Mouse (Mus musculus): Measurements from ENCODE around the gene 1700016C15Rik.

1700016C15Rik gene

DNA sequence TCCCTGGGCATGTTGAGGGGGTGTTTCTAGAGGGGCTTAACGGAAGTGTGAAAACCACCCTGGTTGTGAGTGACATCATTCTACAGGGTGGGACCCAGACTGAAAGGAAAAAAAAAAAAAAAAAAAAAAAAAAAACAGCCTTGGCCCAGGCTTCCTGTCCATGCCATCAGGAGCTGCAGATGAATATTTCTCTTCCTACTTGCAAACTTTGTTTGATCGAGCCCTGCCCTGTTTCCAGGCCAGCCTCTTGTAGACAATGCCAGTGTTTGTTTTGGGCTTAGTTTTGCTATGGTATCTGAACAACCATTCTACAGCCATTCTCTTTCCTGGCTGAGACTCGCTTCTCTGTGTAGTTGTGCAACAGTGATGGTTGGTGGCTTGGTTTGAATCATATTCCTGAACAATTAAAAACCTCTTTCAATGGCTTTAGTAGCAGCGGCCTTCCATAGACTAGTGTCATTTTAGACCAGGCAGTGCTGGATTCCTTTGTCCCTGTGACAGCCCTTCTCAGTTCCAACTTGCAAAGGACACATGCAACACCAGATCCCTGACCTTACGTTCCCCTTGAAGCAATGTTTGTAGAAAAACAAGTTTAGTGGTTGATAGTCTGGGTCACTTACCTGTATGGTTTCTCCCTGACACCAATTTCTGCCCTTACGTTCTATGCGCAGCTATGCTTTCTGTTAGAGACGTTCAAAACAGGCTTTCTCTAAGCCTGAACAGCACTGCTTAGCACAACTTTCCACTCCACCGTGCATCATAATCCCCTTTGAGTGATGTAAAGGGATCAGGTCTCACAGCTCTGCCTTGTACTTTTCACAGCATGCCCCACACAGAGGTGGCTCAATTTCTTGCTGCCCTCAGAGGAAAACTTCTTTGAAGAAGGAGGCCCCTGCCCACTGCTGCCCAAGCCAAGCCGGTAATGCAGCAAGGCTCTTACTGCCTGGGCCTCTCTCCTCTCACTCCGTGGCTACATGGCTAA, at the start of gene 1700016C15Rik:
Gene 1700016C15Rik, plus strand, starts transcription at position 772 of the 982 bp plus-strand sequence.
- DNase-seq (ENCODE audit: low spot score in 2 of 2), result no peak

DNA sequence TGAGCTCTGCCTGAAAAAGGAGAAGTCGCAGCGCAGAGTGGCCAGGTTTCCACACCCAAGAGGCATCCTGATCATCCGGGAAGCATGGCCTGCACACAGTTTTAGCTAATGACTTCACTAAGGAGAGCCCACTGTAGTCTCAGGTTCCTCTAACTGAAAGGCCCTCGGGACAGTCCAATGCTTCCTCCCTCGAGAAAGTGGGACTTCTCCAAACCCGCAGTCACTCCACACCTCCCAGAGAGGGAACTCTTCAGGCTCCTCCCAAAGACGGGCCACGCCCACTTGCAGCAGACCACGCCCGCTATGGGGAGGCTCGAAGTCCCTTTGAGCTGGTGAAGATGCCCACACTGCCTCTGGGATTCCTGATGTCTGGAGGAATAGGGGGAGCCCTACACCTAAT, 48.4 kb upstream of the 1700016C15Rik start:
- DNase-seq (ENCODE audit: low spot score in 2 of 2), result no peak

DNA sequence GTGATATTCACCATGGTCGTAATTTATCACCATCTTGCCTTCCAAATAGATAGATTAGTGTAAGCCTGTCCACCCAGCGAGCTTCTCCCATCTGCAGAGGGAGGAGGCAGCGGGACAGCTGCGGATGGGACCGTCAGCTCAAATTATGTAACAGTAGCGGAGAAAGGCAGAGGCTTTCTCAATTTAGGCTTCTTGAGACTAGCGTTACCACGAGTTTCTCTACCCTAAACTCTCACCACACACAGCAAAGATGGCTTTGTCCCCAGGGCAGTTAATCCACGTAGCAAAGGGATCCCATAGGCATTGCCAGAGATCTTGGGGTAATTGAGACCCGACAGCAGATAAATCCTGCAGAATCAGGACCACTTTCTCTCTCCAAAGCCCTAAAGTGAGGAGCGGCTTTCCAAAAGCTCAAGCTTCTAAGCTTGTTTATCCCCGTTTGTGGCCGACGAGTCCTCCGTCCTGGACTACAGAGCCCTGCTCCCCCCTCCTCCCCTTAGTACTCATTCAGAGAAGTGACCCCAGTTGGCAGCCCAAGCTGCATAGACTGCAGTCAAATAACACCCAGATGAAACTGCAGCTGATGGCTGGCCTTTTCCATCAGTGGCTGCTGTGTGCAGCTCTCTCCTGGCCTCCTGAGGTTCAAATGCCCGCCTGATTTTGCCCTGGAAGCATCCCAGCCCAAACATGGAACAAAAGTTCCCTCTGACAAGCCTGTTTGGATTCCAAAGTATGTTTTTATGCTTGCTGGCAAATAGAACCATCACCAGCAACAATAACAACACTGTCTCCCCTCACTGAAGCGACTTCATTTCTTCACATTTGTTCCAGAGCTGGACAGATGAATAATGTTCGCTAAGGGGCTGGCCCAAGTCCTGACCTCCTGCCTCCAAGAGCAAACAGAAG, 45.4 kb upstream of the 1700016C15Rik start:
- DNase-seq (ENCODE audit: low spot score in 2 of 2), result no peak

DNA sequence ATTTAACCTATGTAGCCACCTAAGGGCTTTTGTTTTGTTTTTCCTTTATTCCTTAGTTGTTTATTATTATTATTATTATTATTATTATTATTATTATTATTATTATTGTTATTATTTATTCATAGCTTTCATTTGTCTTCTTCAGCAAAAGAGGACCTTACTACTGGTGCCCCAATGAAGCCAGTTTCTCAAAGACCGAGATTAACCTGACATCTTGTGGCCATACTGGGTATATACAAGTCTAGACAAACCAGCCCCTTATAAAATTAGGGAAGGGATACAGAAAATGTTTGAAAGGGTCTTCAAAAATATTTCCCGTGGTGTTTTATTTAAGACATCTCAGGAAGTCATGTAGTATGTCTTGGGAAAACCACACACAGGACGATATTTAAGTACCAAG, 44.7 kb upstream of the 1700016C15Rik start:
- DNase-seq (ENCODE audit: low spot score in 2 of 2), result no peak

DNA sequence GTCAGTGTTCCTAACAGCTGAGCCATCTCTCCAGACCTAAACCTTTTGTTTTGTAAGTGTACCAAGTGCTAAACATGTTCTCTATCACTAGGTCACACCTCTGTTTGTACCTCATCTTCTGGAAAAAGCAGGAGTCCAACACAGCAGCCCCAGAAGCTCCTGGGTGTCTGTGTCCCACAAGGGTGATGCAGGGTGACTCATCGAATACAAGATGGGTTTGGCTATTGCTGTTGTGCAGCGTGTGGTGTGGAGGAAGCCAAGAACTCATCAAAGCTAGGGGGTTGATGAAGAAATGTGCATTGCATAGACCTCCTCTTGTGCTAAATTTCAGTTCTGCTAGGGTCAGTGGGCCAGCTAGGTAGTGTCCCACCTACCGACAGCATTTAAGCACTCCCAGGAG, 43.5 kb upstream of the 1700016C15Rik start:
- DNase-seq (ENCODE audit: low spot score in 2 of 2), result no peak

DNA sequence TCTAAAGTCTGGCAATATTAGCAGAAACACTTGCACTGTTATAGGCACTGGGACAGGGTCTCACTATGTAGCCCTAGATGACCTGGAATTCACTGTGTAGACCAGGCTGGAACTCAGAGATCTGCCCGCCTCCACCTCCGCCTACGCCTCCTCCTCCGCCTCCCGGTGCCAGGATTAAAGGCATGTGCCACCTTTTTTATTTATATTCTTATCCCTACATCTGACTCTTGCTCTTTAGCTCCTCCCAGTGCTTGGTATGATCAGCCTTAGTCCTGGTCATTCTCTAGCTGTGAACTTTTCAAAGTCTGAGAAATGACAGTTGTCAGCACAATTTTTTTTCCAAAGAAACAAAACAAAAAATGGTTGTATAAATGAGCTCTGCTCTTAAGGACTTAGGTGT, 42.6 kb upstream of the 1700016C15Rik start:
- no peak for DNase-seq (ENCODE audit: low spot score in 2 of 2)

DNA sequence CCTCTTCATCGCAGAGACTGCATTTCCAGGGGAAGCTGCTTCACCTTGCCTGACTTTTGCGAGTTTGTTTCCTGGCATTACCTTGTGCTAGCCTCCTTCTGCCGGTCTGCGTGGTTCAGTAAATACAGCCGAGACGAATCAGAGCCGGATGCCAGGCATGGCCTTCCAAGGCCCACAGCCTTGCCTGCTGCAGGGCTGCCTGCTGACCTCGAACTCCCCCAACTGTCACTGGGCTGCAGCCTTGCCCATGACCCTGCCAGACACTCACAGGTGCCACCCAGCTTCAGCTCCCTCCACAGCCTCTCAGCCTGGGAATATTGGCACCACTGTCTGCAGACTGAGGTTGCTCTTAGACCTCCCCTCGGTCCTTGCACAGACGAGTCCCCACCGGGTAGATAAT, 37.1 kb upstream of the 1700016C15Rik start:
- DNase-seq (ENCODE audit: low spot score in 2 of 2), result no peak

DNA sequence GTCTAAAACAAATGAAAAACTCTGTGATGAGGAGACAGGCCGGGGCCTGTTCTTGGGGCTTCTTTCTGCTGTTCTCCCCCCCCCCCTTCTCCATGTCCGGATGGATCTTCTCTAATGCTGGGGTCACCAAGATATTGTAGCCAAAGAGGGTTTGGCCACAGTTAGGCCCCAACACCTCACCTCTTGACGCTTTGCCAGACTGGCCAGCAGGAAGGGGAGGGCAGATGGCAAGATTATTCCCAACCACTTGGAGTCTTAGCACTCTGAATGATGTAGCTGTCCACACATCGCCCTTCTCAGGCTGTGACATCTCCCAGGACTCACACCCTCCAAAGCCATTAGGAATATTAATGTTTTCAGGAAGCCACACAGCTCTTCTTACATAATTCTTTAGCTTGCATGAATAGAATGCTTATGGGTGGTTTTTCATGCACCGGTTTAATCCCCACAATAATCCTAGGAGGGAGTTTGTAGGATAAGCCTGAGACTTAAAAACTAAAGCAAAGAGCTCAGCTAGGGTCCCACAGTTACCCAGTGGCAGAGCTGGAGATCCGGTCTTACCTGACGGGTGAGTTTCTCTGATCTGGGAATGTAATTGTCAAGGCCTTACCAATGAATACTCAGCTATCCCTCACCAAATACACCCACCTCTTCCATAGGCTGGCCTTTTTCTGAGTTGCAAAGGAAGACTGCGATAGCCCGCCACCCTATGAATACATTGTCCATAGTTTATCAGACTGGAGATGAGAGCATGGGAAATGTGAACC, 35.9 kb upstream of the 1700016C15Rik start:
- no peak for DNase-seq (ENCODE audit: low spot score in 2 of 2)

DNA sequence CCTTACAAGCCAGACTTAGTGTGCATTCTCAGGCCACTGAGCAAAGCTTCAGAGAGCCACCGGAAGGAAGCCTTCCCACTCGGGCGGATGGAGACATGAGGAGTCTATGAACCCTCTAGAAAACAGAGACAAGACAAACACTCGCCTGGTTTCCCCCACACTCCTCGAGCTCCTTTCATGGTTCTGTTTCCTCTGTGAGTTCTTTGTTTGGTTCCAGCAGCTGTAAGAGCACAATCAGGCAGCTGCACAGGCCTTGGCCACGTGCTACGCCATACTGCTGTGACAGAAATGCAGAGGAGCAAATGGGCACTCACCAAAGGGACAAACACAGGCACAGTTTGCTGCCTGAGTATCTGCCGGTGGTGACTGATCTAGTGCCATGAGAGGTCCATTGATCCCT, 29.1 kb upstream of the 1700016C15Rik start:
- no peak for DNase-seq (ENCODE audit: low spot score in 2 of 2)

DNA sequence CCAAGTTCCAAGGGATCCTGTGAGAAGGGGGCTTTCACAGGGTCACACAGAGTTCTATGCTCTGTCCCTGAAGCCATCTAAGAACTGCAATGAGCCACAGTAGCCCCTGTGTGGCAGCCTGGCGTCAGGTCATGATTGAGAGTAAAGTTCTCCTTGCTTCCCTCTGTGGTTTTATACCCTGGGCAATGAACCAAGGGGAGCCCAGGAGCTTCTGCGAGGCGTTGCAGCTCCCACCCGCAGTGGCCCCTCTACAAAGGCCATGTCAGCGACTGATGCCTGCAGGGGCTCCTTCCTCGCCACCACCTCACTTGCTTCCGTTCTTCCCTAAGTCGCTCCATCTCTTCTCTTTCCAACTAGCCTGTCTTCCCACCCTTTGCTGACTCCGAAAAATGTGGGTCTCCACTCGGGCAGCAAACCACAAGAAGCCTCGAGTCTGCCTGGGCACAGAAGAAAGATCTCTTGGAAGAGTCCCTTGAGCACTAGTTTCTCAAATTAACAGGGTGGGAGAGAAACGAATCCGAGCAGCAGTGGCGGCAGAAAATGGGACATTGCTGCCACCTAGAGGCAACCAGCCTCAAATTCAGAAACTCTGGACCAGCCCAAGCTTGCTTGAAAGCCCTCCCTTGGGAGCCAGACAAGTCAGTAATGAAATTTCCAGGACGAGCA, 27.0 kb upstream of the 1700016C15Rik start:
- DNase-seq (ENCODE audit: low spot score in 2 of 2), result peak; percentile 66 to 74

DNA sequence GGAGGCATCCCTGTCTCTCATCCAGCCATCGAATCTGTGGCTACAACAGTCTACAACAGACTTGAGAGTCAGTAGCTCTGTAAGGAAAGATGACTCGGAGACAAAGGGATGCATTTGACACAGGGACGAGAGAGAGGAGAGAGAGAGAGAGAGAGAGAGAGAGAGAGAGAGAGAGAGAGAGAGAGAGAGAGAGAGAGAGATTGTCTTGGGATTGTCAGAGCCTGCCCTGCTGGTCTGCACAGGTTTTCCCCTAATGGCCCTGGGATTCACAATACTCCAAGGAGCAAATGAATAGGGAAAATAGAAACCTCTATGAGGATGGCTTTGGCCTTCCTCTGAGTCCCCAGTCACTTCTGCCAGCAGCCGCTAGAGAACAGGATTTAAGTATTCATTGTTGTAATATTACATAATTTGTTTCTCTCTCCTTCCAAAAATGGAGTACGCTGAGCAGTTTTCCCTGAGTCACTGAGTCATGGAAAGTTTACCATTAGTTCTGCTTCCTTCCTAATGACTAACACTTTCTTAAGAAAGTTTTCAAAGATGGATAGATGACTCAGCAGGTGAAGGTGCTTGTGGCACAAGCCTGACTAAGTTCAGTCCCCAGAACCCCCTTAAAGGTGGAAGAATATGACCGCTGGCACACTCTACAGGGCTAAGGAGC, 26.3 kb upstream of the 1700016C15Rik start:
- no peak for DNase-seq (ENCODE audit: low spot score in 2 of 2)

DNA sequence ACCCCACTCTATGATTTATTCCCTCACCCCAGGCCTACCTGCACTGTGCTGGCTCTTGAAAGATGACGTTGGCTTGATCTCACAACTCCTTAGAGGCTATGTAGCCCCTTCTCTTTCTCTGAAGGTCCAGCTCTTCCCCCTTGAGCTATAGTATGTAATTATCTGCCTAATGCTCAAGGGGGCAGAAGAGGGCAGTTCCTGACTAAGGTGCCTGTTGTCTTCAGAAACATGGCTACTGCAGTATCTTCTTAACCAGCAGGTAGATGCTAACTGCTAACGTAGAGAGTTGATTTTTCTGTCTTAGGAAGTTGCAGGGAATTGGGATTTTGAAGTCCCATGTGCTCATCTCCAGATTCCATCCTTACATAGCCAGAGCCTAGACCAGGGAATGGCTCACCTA, 24.4 kb upstream of the 1700016C15Rik start:
- no peak for DNase-seq (ENCODE audit: low spot score in 2 of 2)

DNA sequence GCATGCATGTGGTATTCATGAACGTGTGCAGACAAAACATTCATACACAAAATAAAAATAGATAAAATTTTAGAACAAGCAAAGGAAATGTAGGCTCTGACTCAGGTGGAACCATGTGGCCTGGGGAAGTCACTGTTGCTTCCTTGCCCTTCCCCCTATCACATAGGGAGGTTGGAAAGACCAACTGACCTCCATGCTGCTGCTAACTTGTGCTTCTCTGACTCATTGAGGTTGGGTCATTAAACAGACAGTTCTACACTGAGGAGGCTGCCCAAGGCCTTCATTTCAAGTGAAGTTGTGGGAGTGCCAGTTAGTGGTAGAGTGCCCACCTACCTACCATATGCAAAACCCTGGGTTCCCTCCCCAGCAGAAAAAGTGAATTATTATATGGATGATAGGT, 22.0 kb upstream of the 1700016C15Rik start:
- DNase-seq (ENCODE audit: low spot score in 2 of 2), result no peak

DNA sequence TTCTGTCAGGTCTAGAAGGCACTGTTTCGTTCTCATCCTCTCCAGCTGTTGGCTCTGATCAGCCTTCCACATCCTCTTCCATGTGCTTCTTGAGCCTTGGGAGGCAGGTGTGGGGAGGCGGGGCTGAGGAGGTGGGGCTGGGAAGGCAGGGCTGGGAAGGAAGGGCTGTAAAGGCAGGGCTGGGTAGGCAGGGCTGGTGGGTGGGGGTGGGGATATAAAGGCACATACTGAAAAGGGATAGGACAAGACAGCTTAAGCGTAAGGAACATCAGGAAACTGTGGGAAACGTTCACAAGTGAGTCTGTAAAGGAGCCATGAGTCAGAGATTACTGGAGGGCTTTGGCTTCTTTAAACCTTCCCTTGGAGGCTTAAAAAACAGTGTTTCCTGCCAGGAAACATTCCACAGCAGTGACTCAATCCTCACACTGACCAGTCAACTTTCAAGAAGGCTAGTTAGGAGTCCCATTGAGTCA, 21.0 kb upstream of the 1700016C15Rik start:
- DNase-seq (ENCODE audit: low spot score in 2 of 2), result no peak

DNA sequence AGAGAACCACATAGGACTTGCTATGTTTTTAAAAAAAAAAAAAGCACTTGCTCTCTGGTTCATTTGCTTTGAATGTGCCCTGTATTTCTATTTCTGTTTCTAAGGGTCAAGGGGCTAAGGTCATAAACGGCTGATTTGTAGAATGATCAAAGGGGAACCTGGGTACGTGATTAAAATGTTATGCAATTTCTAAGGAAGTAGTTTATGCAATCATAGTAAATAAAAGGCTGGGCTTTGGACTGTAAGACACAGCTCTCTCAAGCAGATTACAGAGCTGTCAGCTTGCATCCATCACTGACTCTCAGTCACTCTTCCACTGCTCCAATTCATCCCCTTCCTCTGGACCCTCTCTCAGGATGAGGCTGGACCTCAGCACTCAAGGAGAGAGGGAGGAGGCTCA, 18.6 kb upstream of the 1700016C15Rik start:
- no peak for DNase-seq (ENCODE audit: low spot score in 2 of 2)

DNA sequence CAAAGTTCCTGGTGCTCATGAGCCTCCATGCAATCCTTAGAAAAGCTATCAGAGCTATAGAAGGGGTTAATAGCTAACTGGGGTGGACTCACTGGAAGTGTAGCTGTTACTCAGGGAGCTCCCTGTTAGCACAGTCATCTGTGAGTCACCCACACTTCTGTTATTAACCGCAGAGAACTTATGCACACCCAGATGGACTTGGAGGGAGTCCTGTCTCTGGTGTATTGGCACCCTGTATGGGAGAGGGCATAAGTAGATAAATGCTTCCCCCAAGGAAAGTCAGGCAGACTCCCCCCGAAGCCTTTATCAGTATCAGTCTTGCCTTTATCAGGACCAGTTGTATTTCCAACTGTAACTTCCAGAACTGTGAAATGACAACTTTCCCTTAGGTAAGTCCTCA, 18.2 kb upstream of the 1700016C15Rik start:
- no peak for DNase-seq (ENCODE audit: low spot score in 2 of 2)

DNA sequence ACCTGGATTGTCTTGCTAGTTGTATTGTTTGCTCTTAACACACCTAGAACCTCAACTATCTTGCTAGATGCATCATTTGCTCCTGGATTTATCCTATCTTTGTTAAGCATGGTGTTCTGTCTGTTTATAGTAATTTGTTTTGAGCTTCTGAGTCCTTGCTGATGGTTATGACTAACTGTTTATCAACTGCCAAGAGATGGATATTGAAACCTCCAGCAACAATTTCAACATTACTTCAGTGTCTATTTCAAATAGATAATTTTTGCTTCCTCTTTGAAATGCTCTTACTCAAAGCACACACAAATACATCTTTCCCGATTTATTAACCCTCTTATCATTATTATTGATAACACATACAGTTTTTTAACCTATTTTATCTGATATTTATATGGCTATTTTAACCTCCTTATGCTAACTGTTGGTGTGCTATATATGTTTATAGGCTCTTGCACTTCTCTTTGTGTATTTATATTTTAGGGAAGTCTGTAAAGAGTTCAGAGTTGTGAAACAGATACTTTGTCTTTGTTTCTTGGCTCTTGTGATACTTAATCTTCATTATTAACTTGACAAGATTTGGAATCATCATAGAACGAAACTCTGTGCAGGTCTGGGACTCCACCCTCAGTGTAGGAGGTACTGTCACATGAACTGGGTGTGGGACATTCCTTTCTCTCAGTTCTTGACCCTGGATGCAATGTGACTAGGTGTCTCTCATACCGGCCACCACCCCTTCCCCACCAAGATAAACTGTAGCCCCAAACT, 15.8 kb upstream of the 1700016C15Rik start:
- DNase-seq (ENCODE audit: low spot score in 2 of 2), result no peak

DNA sequence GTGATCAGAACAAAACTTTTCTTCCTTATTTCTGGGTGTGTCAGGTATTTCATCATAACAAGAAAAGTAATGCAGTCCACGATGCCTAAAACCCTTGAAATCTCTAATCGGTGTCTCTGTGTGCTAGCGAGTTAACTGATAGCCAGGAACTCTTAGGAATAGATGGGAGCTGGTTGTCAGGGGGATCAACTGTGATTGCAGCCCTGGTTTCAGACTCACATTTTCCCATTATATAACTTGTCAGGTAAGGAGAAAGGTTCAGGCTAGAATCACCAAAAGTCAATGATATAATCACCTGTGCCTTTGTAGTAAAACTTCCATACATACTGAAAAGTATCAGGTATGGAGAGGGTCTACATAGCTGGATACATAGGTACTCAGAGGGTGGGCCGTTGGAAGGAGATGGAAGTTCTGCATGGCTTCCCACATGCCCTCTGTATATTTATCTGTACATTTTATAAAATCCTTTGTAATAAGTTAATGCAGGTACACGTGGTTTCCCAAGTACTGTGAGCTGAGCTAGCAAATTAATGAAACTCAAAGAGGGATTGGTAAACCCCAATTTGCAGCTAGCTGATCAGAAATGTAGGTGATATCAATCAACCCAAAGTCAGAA, 15.1 kb upstream of the 1700016C15Rik start:
- DNase-seq (ENCODE audit: low spot score in 2 of 2), result no peak

DNA sequence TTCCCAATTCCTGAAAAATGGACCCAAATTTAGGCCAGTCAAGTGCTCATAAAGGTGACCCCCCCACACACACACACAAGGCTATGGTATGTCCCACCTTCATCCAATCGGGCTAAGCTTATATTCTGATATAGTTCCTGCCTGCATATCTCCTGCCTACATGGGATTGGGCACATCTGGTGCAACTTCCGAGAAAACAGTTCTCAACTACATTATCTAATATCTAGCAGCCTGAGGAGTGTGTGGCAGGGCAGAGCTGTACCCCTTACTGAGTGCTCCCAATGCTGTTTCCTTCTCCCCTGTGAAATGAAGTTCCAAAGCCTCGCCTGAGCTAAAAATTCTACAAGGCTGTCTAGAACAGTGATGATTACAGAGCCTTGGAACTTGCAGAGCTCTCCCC, 13.2 kb upstream of the 1700016C15Rik start:
- DNase-seq (ENCODE audit: low spot score in 2 of 2), result no peak

Measured in frontal cortex, postnatal 25 days (tissue).